Mouse (Mus musculus) gastrocnemius, postnatal 4 days (tissue): ENCODE data around the gene Osbpl10. TPM values are rescaled to one million over a fixed set of nuclear protein-coding genes. Genes with fewer than 3 reads are reported as not detected.
A peak's percentile ranks its signal among the peaks of the same experiment; 100 is the strongest.

ENCODE experiments used
- DNase-seq, 2 experiments: peaks; one replicate each; pipeline ENCODE4 v3.0.0; 2021 to 2022; ENCODE audit warnings: low spot score in 2 of 2, mixed read lengths in 2 of 2
- total RNA-seq, 2 experiments: library from RNA; stranded (reverse); gene quantifications; 2 replicates each; pipeline ENCODE4 v1.2.3; 2021

Osbpl10 gene
- total RNA-seq, 2 experiments from 2014 or later, result 8.2 to 8.4 TPM

GRCm38 (mm10) chr9:115067071-115067470, 88.7 kb downstream of the Osbpl10 start:
- no peak for DNase-seq

GRCm38 (mm10) chr9:115075191-115075590, 96.8 kb downstream of the Osbpl10 start:
- no peak for DNase-seq

DNA sequence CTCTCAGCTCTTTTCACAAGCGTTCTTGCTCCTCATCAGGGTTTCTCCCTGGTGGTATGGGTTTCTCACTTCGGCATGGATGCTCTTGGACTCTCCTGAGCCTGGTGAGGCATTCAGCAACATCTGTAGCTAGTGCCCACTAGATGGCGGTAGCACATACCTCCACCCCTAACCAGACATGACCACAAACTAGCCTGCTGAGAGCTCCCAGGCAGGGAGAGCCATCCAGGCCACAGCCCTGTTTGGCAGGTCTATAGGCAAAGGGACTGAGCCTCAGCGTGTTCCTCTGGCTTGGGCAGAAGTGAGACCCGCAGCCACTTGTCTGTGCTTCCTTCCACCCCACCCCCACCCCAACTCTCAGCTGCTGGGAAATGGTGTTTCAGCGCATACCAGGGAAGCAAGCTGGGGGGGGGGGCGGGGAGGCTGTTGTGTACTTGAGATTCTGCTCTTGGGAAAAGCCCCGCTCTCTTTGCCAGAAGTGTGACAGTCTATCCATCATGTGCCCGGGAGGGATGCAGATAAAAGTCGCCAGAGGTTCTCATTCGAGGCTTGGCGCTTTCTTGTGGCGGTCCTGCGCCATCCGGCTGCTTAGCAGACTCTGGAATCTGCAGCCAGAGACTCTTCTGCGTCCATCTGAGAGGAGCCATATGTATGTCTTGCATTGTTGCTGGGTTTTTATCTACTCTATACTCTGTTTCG, 110.1 kb downstream of the Osbpl10 start:
- peak; percentile 34 to 64 for DNase-seq

DNA sequence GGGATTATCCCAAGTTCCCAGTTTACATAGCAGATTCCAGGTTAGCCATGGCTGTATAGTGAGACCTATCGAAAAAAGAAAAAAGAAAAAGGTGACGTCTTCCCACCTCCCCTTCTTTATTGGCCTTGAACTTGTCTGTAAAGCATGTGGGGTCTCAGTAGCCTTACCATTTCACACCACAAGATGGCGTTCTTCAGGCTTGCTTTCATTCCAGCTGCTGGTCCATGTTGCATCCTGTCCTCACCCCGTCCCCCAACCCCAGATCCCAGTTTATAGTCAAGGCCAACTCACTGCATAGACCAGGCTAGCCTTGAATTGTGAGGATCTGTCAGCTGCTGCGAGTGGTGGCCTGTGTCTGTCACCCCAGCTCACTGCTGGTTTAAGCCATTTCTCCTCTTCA, 111.3 kb downstream of the Osbpl10 start:
- DNase-seq, result no peak

DNA sequence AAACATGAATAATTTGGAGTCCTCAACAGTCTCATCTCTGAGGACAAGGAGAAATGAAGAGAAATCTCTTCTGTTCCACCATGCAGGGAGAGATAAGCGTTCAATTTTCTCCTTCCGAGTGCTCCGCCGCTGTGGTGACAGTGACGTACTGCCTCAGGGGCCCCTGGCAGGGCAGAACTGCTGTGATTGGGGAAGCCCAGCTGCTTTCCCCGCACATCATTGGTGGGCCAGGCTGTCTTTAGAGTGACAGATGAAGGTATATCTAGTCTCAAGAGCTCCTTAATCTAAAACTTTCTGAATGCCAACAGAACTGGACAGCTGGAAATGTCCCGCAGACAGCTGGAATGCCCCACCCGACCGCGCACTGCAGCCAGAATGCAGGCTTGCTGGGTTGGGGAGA, 118.1 kb downstream of the Osbpl10 start:
- no peak for DNase-seq

- DNase-seq, result no peak
Measured at GRCm38 (mm10) chr9:115097340-115097739, 119.0 kb downstream of the Osbpl10 start.

DNA sequence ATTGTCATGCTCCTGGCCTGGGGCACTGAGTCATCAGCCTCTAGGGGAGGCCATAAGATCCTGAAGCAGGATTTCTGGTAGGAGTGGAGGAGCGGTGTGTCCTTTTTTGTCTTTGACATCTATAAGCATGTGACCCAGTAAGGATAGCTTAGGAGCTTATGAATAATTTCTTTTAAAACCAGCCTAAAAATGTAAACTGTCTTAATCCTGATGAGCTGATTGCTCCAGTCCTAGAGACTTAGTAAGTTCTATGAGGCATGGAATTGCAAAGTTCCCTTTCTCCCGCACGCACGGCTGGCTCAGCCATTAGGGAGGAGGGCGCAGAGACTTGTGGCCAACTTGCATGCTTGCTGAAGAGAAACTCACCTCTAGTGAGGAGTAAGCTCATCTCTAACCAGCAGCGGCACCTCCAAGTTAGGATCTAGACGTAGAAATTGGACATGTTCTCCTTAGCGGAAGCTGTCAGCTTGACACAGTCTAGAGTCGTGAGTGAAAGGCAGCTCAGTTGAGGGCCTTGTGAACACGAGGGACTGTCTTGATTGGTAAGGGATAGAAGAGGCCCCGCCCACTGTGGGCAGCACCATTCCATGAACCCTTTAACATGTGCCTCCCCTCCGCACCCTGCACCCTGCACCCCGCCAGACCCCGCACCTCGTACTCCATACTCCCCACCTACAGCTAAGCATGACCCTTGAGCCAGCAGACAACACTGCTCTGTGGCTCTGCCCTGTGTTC, 122.0 kb downstream of the Osbpl10 start:
- DNase-seq, result no peak

- no peak for DNase-seq
Measured at GRCm38 (mm10) chr9:115107430-115107829, 129.1 kb downstream of the Osbpl10 start.

DNA sequence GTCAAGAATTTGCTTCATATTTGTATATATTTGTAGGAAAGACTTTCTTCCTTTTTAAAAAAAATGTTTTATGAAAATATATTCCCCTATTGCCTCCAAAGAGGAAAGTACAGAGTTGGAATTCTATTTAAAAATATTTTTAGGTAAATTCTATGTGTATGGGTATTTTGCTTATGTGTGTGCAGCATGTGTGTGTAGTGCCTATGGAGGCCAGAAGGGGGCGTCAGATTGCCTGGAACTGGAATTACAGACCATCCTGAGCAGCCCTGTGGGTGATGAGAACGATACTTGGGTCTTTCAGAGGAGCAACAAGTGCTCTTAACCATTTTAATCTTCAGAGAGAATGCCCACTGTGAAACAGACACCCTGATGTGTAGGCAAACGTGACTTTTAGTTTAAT, 132.3 kb downstream of the Osbpl10 start:
- DNase-seq, result no peak

DNA sequence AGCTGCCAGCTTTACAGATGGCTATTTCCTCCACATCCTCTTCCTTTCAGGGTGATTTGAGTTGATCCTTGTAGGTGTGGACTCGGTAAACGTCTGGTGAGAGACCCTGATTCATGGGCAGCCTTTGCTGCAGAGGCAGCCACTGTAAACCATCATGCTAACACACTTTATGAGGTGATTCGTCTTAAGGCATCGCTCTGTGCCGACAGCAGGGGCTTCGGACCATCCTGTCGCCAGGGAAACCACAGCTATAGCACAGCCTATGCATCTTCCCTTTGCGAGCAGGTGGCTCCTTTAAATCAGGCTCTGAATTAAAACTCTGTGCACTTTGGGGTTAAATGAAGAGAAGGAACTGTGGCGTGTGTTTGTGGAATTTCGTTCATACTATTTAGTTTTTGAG, 138.9 kb downstream of the Osbpl10 start:
- no peak for DNase-seq

GRCm38 (mm10) chr9:115120276-115120675, 141.9 kb downstream of the Osbpl10 start:
- no peak for DNase-seq

DNA sequence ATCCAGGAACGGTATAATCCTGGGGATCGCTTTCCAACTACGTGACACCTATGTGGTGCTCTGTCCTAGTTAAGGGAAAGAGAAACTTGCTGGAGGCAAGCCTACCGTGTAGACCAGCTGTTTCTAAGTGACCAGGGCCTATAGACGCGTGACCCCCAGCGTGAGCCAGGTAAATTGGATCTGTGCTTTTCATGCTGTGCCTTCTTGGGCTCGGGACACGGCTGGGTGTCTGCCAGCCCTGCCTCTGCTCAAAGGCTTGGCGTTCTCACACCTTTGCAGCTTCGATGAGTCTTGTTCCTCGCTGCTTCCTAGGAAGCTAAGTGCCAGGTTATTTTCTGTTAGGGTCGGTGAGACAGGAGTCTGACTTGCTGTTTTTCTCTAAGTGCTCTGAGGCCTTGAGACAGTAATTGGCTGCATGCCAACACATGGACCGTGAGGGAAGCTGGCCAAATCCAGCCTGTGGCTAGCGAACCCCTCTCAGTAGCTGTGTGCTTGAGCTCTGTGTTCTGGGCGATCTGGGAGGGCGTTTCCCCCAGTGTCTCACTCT, 142.4 kb downstream of the Osbpl10 start:
- peak in 1 of 2 experiments; percentile 22 for DNase-seq

GRCm38 (mm10) chr9:115127342-115127741, 149.0 kb downstream of the Osbpl10 start:
- DNase-seq, result no peak

- DNase-seq, result no peak
Measured at GRCm38 (mm10) chr9:115133926-115134325, 155.6 kb downstream of the Osbpl10 start.

- DNase-seq, result no peak
Measured at GRCm38 (mm10) chr9:115134736-115135135, 156.4 kb downstream of the Osbpl10 start.

DNA sequence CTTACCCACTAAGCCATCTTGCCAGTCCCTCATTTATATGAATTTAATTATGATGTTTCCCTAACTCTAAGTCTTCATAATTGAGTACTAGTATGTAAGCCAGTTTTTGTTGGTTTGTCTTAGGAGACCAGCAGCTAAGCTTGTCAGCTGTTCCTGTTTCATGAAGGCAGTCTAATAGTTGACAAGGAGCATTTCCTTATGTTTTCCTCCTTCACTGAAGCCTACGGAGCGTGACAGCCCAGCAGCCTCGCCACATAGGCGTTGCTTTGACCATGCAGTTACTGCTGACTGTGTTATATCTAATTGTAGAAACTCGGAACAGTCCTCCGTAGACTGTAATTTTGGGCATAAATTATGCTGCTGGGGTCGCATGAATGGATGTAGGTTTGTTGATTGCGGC, 157.0 kb downstream of the Osbpl10 start:
- DNase-seq, result no peak

DNA sequence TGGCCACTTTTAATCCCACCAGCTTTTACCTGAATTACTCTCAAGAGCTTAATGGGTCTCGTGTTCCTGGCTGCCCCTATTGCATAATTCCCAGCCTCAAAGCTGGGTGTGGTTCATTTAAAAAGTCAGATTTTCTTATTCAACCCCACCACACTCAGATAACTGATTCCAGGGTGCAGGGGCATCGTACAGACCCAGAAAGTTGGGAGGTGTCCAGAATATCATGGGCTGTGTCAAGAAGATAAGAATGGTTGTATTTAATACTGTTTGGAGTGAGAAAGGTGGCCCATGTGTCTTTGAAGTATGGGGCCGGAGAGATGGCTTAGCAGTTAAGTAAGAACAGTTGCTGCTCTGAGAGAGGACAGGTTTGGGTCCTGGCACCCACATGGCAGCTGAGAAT, 159.5 kb downstream of the Osbpl10 start:
- no peak for DNase-seq

GRCm38 (mm10) chr9:115139597-115140332, 161.4 kb downstream of the Osbpl10 start:
- no peak for DNase-seq

DNA sequence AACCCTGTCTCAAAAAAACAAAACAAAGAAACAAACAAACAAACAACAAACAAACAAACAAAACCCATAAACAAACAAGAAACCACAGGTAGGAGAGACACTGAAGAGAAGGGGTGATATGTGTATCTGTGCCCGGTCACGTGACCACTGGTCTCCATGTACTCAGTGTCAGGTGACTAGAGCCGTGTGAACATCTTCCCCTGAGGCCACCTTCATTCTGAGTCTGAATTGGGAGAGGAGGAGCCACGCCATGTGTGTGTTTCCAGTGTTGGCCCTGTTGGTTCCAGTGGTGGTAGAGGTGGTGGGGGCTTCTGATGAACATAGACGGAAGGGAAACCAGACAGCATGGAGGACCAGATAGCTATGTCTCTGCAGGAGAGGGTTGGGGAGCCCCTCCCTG, 168.8 kb downstream of the Osbpl10 start:
- DNase-seq, result no peak

GRCm38 (mm10) chr9:115147586-115148355, 169.4 kb downstream of the Osbpl10 start:
- DNase-seq, result no peak
